Mouse (Mus musculus): ENCODE measurements around the gene Olfr1186. TPM values are rescaled to one million over a fixed set of nuclear protein-coding genes. Genes with fewer than 3 reads are reported as not detected.
"Not testable (repeated sequence)": the region's sequence is repeated elsewhere in the genome, so short reads cannot be mapped to it uniquely, and the experiment has no call there.

Gene Olfr1186
- polyA plus RNA-seq (2011; ENCODE audit: insufficient read depth, insufficient read length, low read depth, missing spikeins): not detected in 2 replicates

DNA sequence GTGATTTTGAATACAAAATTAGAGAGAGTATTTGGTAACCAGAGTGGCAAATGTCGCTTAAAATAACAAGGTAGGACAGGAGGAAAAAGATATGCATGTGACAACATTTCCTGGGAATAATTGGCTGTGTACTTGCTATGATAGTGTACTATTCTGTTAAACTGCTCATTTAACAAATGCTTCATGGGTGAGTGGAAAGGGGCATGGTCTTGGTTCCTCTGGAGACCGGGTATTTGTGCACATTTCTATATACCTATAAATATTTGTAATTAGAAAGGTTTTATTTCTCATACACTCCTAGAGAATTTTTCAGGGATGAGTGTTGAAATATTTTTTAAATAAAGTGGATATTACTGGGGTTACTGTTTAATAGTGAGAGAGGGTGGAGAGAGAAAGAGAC is at the start of gene Olfr1186:
Gene Olfr1186 (plus strand): TSS at position 301 of the 400 bp plus-strand sequence.
- H3K27me3 ChIP-seq (ENCODE audit: control insufficient read depth, insufficient read depth, low read length, poor library complexity, severe bottlenecking): no peaks in the 10 kb centered on the region
- no peaks in the 10 kb centered on the region for H3K4me1 ChIP-seq (ENCODE audit: control insufficient read depth, insufficient read depth, low read length)
- H3K9ac ChIP-seq (ENCODE audit: low read depth, poor library complexity, severe bottlenecking): no peak within 1 kb of the TSS
- no peaks in the 10 kb centered on the region for H3K36me3 ChIP-seq (ENCODE audit: control insufficient read depth, insufficient read depth, low read length, poor library complexity, severe bottlenecking)
- H3K9me3 ChIP-seq (replicated peaks; ENCODE audit: control insufficient read depth, insufficient read depth, low read length, poor library complexity, severe bottlenecking): peaks cover 5% of the 10 kb centered on the region; the same call in 1 of the 2 replicates
- no peak within 1 kb of the TSS for H3K27ac ChIP-seq (ENCODE audit: insufficient read depth, low read length)
- H3K4me3 ChIP-seq (ENCODE audit: low read depth, low read length): no peak within 1 kb of the TSS
- no peak for TF ChIP-seq EP300 (IDR thresholded peaks at IDR 0.05; ENCODE audit: insufficient read depth, low read depth, low read length)
- no peak for TF ChIP-seq POLR2A (IDR thresholded peaks at IDR 0.05; ENCODE audit: insufficient read depth, low read length)
- TF ChIP-seq CTCF (IDR thresholded peaks at IDR 0.05; ENCODE audit: low read depth, low read length): no peak

DNA sequence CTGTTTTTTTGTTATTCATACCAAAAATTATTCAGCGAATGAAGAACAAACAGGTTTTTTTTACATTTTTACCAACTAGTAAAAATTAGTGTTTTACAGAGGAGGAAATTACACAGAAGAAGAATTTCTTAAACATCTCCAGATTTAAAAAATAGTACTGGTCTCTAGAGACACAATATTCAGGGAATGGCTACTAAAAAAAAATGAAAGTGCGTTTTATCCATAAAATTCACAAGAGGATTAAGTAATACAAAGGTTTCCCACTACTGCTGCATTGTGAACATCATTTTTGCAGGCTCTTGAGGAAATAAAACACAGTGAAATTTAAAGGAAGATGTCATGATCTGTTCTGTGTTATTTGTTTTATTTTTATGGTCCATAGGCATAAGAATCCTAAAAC is 35.1 kb upstream of the Olfr1186 start, which contains the start of gene Olfr1184:
Gene Olfr1184 (plus strand): TSS at position 301 of the 400 bp plus-strand sequence.
- Histone ChIP-seq H3K4me1 (ENCODE audit: control insufficient read depth, insufficient read depth, low read length) (no peaks in the 10 kb centered on the region), H3K9me3 (replicated peaks; ENCODE audit: control insufficient read depth, insufficient read depth, low read length, poor library complexity, severe bottlenecking) (no peaks in the 10 kb centered on the region), H3K27ac (ENCODE audit: insufficient read depth, low read length) (no peak within 1 kb of the TSS), H3K9ac (ENCODE audit: low read depth, poor library complexity, severe bottlenecking) (no peak within 1 kb of the TSS), H3K27me3 (ENCODE audit: control insufficient read depth, insufficient read depth, low read length, poor library complexity, severe bottlenecking) (no peaks in the 10 kb centered on the region), H3K4me3 (ENCODE audit: low read depth, low read length) (no peak within 1 kb of the TSS), H3K36me3 (ENCODE audit: control insufficient read depth, insufficient read depth, low read length, poor library complexity, severe bottlenecking) (no peaks in the 10 kb centered on the region)
- TF ChIP-seq EP300 (IDR thresholded peaks at IDR 0.05; ENCODE audit: insufficient read depth, low read depth, low read length) (no peak), CTCF (IDR thresholded peaks at IDR 0.05; ENCODE audit: low read depth, low read length) (no peak), POLR2A (IDR thresholded peaks at IDR 0.05; ENCODE audit: insufficient read depth, low read length) (no peak)

DNA sequence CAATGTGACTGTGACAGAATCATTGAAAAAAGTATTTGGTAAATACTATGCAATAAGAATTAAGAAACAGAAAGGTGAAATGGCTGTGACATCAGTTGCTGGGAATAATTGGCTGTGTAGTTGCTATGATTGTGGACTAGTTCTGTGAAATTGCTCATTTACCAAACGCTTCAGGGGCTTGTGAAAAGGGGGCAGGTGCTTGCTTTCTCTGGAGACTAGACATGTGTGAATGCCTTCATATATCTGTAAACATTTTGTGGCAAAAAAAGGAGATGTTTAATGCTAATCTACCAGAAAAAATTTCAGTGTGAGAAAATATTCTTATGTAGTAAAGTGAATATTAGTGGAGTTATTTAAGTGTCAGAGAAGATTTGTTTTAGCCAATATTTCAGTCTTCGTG is 25.3 kb upstream of the Olfr1186 start, which contains the start of gene Olfr1185-ps1:
Gene Olfr1185-ps1 (plus strand): TSS at position 301 of the 400 bp plus-strand sequence.
- Histone ChIP-seq H3K36me3 (ENCODE audit: control insufficient read depth, insufficient read depth, low read length, poor library complexity, severe bottlenecking) (no peaks in the 10 kb centered on the region), H3K9me3 (replicated peaks; ENCODE audit: control insufficient read depth, insufficient read depth, low read length, poor library complexity, severe bottlenecking) (no peaks in the 10 kb centered on the region), H3K27ac (ENCODE audit: insufficient read depth, low read length) (no peak within 1 kb of the TSS), H3K27me3 (ENCODE audit: control insufficient read depth, insufficient read depth, low read length, poor library complexity, severe bottlenecking) (no peaks in the 10 kb centered on the region), H3K9ac (ENCODE audit: low read depth, poor library complexity, severe bottlenecking) (no peak within 1 kb of the TSS), H3K4me1 (ENCODE audit: control insufficient read depth, insufficient read depth, low read length) (no peaks in the 10 kb centered on the region), H3K4me3 (ENCODE audit: low read depth, low read length) (no peak within 1 kb of the TSS)
- no peak for TF ChIP-seq POLR2A (IDR thresholded peaks at IDR 0.05; ENCODE audit: insufficient read depth, low read length)
- TF ChIP-seq EP300 (IDR thresholded peaks at IDR 0.05; ENCODE audit: insufficient read depth, low read depth, low read length): no peak
- TF ChIP-seq CTCF (IDR thresholded peaks at IDR 0.05; ENCODE audit: low read depth, low read length): no peak

DNA sequence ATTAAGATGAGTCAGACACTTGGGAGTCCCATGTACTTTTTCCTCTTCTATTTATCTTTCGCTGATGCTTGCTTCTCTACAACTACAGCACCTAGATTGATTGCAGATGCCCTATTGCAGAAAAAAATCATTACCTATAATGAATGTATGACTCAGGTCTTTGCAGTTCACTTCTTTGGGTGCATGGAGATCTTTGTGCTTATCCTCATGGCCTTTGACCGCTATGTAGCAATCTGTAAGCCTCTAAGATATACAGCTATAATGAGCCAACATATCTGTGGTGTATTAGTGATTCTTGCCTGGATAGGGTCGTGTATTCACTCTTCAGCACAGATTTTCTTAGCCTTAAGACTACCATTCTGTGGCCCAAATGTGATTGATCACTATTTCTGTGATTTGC is 7.4 kb downstream of the Olfr1186 start:
- Histone ChIP-seq H3K4me1 (ENCODE audit: control insufficient read depth, insufficient read depth, low read length) (no peaks in the 10 kb centered on the region), H3K36me3 (ENCODE audit: control insufficient read depth, insufficient read depth, low read length, poor library complexity, severe bottlenecking) (no peaks in the 10 kb centered on the region), H3K9ac (ENCODE audit: low read depth, poor library complexity, severe bottlenecking) (no peak overlapping the region), H3K27ac (ENCODE audit: insufficient read depth, low read length) (no peak overlapping the region), H3K9me3 (replicated peaks; ENCODE audit: control insufficient read depth, insufficient read depth, low read length, poor library complexity, severe bottlenecking) (0 out of 2 replicates have a peak, but pooled peaks cover 5% of the 10 kb centered on the region), H3K27me3 (ENCODE audit: control insufficient read depth, insufficient read depth, low read length, poor library complexity, severe bottlenecking) (no peaks in the 10 kb centered on the region), H3K4me3 (ENCODE audit: low read depth, low read length) (no peak overlapping the region)
- no peak for TF ChIP-seq EP300 (IDR thresholded peaks at IDR 0.05; ENCODE audit: insufficient read depth, low read depth, low read length)
- TF ChIP-seq CTCF (IDR thresholded peaks at IDR 0.05; ENCODE audit: low read depth, low read length): no peak
- TF ChIP-seq POLR2A (IDR thresholded peaks at IDR 0.05; ENCODE audit: insufficient read depth, low read length): no peak

DNA sequence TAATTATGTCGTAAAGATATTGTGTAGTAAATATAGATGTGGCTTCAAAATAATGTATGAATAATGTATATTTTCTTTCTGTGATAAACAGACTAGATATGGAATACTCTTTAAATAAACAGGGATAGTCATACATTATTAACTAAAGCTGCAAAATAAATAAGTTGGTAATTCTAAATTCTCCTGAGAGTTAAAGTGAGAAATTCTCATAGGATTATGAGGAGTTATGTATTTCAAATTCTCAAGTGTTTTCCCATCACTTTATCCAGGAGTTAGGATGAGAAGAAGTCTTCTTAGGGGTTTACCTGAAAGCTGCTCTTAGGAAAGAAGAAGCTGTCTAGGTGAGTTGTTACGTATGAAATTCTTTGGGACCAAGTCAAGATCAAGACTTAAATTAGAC is 38.3 kb downstream of the Olfr1186 start, which contains the start of gene Olfr1188:
Gene Olfr1188 (plus strand): TSS at position 301 of the 400 bp plus-strand sequence.
- TF ChIP-seq EP300 (IDR thresholded peaks at IDR 0.05; ENCODE audit: insufficient read depth, low read depth, low read length): no peak
- no peak for TF ChIP-seq POLR2A (IDR thresholded peaks at IDR 0.05; ENCODE audit: insufficient read depth, low read length)
- no peak for TF ChIP-seq CTCF (IDR thresholded peaks at IDR 0.05; ENCODE audit: low read depth, low read length)
- H3K36me3 ChIP-seq (ENCODE audit: control insufficient read depth, insufficient read depth, low read length, poor library complexity, severe bottlenecking): no peaks in the 10 kb centered on the region
- no peaks in the 10 kb centered on the region for H3K9me3 ChIP-seq (replicated peaks; ENCODE audit: control insufficient read depth, insufficient read depth, low read length, poor library complexity, severe bottlenecking)
- H3K4me3 ChIP-seq (ENCODE audit: low read depth, low read length): no peak within 1 kb of the TSS
- no peak within 1 kb of the TSS for H3K9ac ChIP-seq (ENCODE audit: low read depth, poor library complexity, severe bottlenecking)
- no peaks in the 10 kb centered on the region for H3K4me1 ChIP-seq (ENCODE audit: control insufficient read depth, insufficient read depth, low read length)
- no peak within 1 kb of the TSS for H3K27ac ChIP-seq (ENCODE audit: insufficient read depth, low read length)
- no peaks in the 10 kb centered on the region for H3K27me3 ChIP-seq (ENCODE audit: control insufficient read depth, insufficient read depth, low read length, poor library complexity, severe bottlenecking)

DNA sequence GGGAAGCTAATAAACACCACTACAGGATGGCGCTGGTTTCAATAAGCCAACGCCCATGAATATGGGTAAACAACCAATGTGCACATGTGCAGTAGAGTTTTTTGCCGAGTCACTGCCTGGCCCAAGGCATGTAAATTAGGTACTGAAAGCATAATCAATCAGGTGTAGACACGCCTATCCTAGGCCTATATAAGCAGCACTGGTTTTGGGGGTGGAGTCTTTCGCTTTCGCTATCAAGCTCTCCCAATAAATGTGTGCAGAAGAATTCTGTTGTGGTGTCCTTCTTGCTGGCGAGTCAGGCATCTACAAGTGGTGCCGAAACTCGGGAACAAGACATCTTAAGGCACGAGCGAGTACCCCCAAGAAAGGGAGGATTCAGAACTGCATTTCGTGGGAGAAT is 54.3 kb downstream of the Olfr1186 start:
- H3K4me1 ChIP-seq (ENCODE audit: control insufficient read depth, insufficient read depth, low read length); H3K27ac ChIP-seq (ENCODE audit: insufficient read depth, low read length); H3K27me3 ChIP-seq (ENCODE audit: control insufficient read depth, insufficient read depth, low read length, poor library complexity, severe bottlenecking); H3K9me3 ChIP-seq (replicated peaks; ENCODE audit: control insufficient read depth, insufficient read depth, low read length, poor library complexity, severe bottlenecking); H3K4me3 ChIP-seq (ENCODE audit: low read depth, low read length); H3K36me3 ChIP-seq (ENCODE audit: control insufficient read depth, insufficient read depth, low read length, poor library complexity, severe bottlenecking); H3K9ac ChIP-seq (ENCODE audit: low read depth, poor library complexity, severe bottlenecking): not testable (repeated sequence)

Other genes starting within 250 kb of the Olfr1186 start
- gene Olfr1173, start 238.7 kb upstream of the Olfr1186 start, polyA plus RNA-seq (2011; ENCODE audit: insufficient read depth, insufficient read length, low read depth, missing spikeins): 0.10 and 0.24 TPM in 2 replicates
- gene Olfr1174-ps, start 203.4 kb upstream of the Olfr1186 start, polyA plus RNA-seq (2011; ENCODE audit: insufficient read depth, insufficient read length, low read depth, missing spikeins): not detected in 2 replicates
- not detected in 2 replicates for gene Olfr1175-ps, start 191.3 kb upstream of the Olfr1186 start, polyA plus RNA-seq (2011; ENCODE audit: insufficient read depth, insufficient read length, low read depth, missing spikeins)
- not detected in 2 replicates for gene Olfr1176, start 181.8 kb upstream of the Olfr1186 start, polyA plus RNA-seq (2011; ENCODE audit: insufficient read depth, insufficient read length, low read depth, missing spikeins)
- gene Olfr1177-ps, start 172.1 kb upstream of the Olfr1186 start, polyA plus RNA-seq (2011; ENCODE audit: insufficient read depth, insufficient read length, low read depth, missing spikeins): not detected in 2 replicates
- gene Olfr1178, start 131.5 kb upstream of the Olfr1186 start, polyA plus RNA-seq (2011; ENCODE audit: insufficient read depth, insufficient read length, low read depth, missing spikeins): not detected in 2 replicates
- not detected in 2 replicates for gene Olfr1179, start 112.1 kb upstream of the Olfr1186 start, polyA plus RNA-seq (2011; ENCODE audit: insufficient read depth, insufficient read length, low read depth, missing spikeins)
- gene Olfr1180, start 99.4 kb upstream of the Olfr1186 start, polyA plus RNA-seq (2011; ENCODE audit: insufficient read depth, insufficient read length, low read depth, missing spikeins): not detected in 2 replicates
- not detected in 2 replicates for gene Olfr1181, start 92.4 kb upstream of the Olfr1186 start, polyA plus RNA-seq (2011; ENCODE audit: insufficient read depth, insufficient read length, low read depth, missing spikeins)
- gene Gm13757, start 69.4 kb upstream of the Olfr1186 start, polyA plus RNA-seq (2011; ENCODE audit: insufficient read depth, insufficient read length, low read depth, missing spikeins): not detected in 2 replicates
- gene Olfr1183, start 63.7 kb upstream of the Olfr1186 start, polyA plus RNA-seq (2011; ENCODE audit: insufficient read depth, insufficient read length, low read depth, missing spikeins): not detected in 2 replicates
- not detected in 2 replicates for gene Olfr1184, start 35.0 kb upstream of the Olfr1186 start, polyA plus RNA-seq (2011; ENCODE audit: insufficient read depth, insufficient read length, low read depth, missing spikeins)
- gene Olfr1185-ps1, start 25.2 kb upstream of the Olfr1186 start, polyA plus RNA-seq (2011; ENCODE audit: insufficient read depth, insufficient read length, low read depth, missing spikeins): not detected in 2 replicates
- not detected in 2 replicates for gene Olfr1188, start 38.4 kb downstream of the Olfr1186 start, polyA plus RNA-seq (2011; ENCODE audit: insufficient read depth, insufficient read length, low read depth, missing spikeins)
- not detected in 2 replicates for gene Olfr1189, start 67.9 kb downstream of the Olfr1186 start, polyA plus RNA-seq (2011; ENCODE audit: insufficient read depth, insufficient read length, low read depth, missing spikeins)
- gene Olfr1191-ps1, start 122.0 kb downstream of the Olfr1186 start, polyA plus RNA-seq (2011; ENCODE audit: insufficient read depth, insufficient read length, low read depth, missing spikeins): not detected in 2 replicates
- 0.12 TPM in 1 of 2 replicates, not detected in the other for gene Olfr1192-ps1, start 130.0 kb downstream of the Olfr1186 start, polyA plus RNA-seq (2011; ENCODE audit: insufficient read depth, insufficient read length, low read depth, missing spikeins)
- gene Olfr1193, start 157.1 kb downstream of the Olfr1186 start, polyA plus RNA-seq (2011; ENCODE audit: insufficient read depth, insufficient read length, low read depth, missing spikeins): not detected in 2 replicates
- gene Olfr1195, start 170.6 kb downstream of the Olfr1186 start, polyA plus RNA-seq (2011; ENCODE audit: insufficient read depth, insufficient read length, low read depth, missing spikeins): not detected in 2 replicates
- not detected in 2 replicates for gene Olfr1196, start 186.0 kb downstream of the Olfr1186 start, polyA plus RNA-seq (2011; ENCODE audit: insufficient read depth, insufficient read length, low read depth, missing spikeins)
- not detected in 2 replicates for gene Olfr1197, start 213.8 kb downstream of the Olfr1186 start, polyA plus RNA-seq (2011; ENCODE audit: insufficient read depth, insufficient read length, low read depth, missing spikeins)
- 0.25 and 0.43 TPM in 2 replicates for gene Olfr1198, start 232.8 kb downstream of the Olfr1186 start, polyA plus RNA-seq (2011; ENCODE audit: insufficient read depth, insufficient read length, low read depth, missing spikeins)
- gene Olfr1199, start 241.9 kb downstream of the Olfr1186 start, polyA plus RNA-seq (2011; ENCODE audit: insufficient read depth, insufficient read length, low read depth, missing spikeins): 0.52 TPM in 1 of 2 replicates, not detected in the other